Mouse (Mus musculus): ENCODE results near the gene Rnh1. TPM values are rescaled to one million over a fixed set of nuclear protein-coding genes. Genes with fewer than 3 reads are reported as not detected.

Rnh1 gene
- polyA plus RNA-seq, 1 experiment from 2014 or later, result 165 TPM

- 12% methylated on average over 7 of the region's 7 CpGs for WGBS
- H3K4me2 ChIP-seq (replicated peaks; ENCODE audit: low read depth, low read length), result peak overlapping the region; percentile 52
- H3K4me3 ChIP-seq (ENCODE audit: low read depth, low read length), result peak overlapping the region; percentile 43
- H3K27me3 ChIP-seq (ENCODE audit: control insufficient read depth, insufficient read depth, low read length), result no peaks in the 10 kb centered on the region
- H3K4me1 ChIP-seq (ENCODE audit: control insufficient read depth, insufficient read depth, low read length), result peaks cover 16% of the 10 kb centered on the region
- H3K9me3 ChIP-seq (ENCODE audit: control insufficient read depth, low read depth, low read length), result no peaks in the 10 kb centered on the region
- 0 out of 2 replicates have a peak, but pooled peaks have one; percentile 1 for ATAC-seq (ENCODE audit: insufficient number of reproducible peaks, insufficient read depth, low FRiP score, low read depth)
- H3K9ac ChIP-seq (replicated peaks; ENCODE audit: low read depth, low read length), result peak overlapping the region; percentile 57
- H3K36me3 ChIP-seq (ENCODE audit: control insufficient read depth, insufficient read depth, low read length), result peaks cover 28% of the 10 kb centered on the region
- peak overlapping the region; percentile 61 for H3K27ac ChIP-seq (ENCODE audit: low read length)
Measured at GRCm38 (mm10) chr7:141167901-141168517, 4.6 kb downstream of the Rnh1 start.

GRCm38 (mm10) chr7:141164850-141165249 is 7.8 kb downstream of the Rnh1 start:
- no peaks in the 10 kb centered on the region for H3K9me3 ChIP-seq (ENCODE audit: control insufficient read depth, low read depth, low read length)
- WGBS, result 72% methylated on average over 6 of the region's 6 CpGs
- no peak overlapping the region for H3K4me2 ChIP-seq (replicated peaks; ENCODE audit: low read depth, low read length)
- H3K4me3 ChIP-seq (ENCODE audit: low read depth, low read length), result no peak overlapping the region
- peaks cover 57% of the 10 kb centered on the region for H3K36me3 ChIP-seq (ENCODE audit: control insufficient read depth, insufficient read depth, low read length)
- H3K27me3 ChIP-seq (ENCODE audit: control insufficient read depth, insufficient read depth, low read length), result no peaks in the 10 kb centered on the region
- no peak overlapping the region for H3K9ac ChIP-seq (replicated peaks; ENCODE audit: low read depth, low read length)
- H3K27ac ChIP-seq (ENCODE audit: low read length), result no peak overlapping the region
- H3K4me1 ChIP-seq (ENCODE audit: control insufficient read depth, insufficient read depth, low read length), result peaks cover 16% of the 10 kb centered on the region
- ATAC-seq (ENCODE audit: insufficient number of reproducible peaks, insufficient read depth, low FRiP score, low read depth), result peak; percentile 83

GRCm38 (mm10) chr7:141164397-141164796 is 8.3 kb downstream of the Rnh1 start:
- peaks cover 62% of the 10 kb centered on the region for H3K36me3 ChIP-seq (ENCODE audit: control insufficient read depth, insufficient read depth, low read length)
- H3K27ac ChIP-seq (ENCODE audit: low read length), result no peak overlapping the region
- H3K4me2 ChIP-seq (replicated peaks; ENCODE audit: low read depth, low read length), result no peak overlapping the region

GRCm38 (mm10) chr7:141155362-141155761 is 17.3 kb downstream of the Rnh1 start:
- Histone ChIP-seq H3K27me3 (ENCODE audit: control insufficient read depth, insufficient read depth, low read length) (no peaks in the 10 kb centered on the region), H3K9ac (replicated peaks; ENCODE audit: low read depth, low read length) (no peak overlapping the region), H3K27ac (ENCODE audit: low read length) (no peak overlapping the region), H3K4me1 (ENCODE audit: control insufficient read depth, insufficient read depth, low read length) (no peaks in the 10 kb centered on the region), H3K4me3 (ENCODE audit: low read depth, low read length) (no peak overlapping the region), H3K9me3 (ENCODE audit: control insufficient read depth, low read depth, low read length) (no peaks in the 10 kb centered on the region), H3K4me2 (replicated peaks; ENCODE audit: low read depth, low read length) (no peak overlapping the region), H3K36me3 (ENCODE audit: control insufficient read depth, insufficient read depth, low read length) (peaks cover 35% of the 10 kb centered on the region)
- WGBS, result 84% methylated on average over 9 of the region's 9 CpGs
- ATAC-seq (ENCODE audit: insufficient number of reproducible peaks, insufficient read depth, low FRiP score, low read depth), result no peak

More at GRCm38 (mm10) chr7:141164397-141164796, 8.3 kb downstream of the Rnh1 start:
- no peak overlapping the region for H3K9ac ChIP-seq (replicated peaks; ENCODE audit: low read depth, low read length)
- peaks cover 11% of the 10 kb centered on the region for H3K4me1 ChIP-seq (ENCODE audit: control insufficient read depth, insufficient read depth, low read length)
- H3K27me3 ChIP-seq (ENCODE audit: control insufficient read depth, insufficient read depth, low read length), result no peaks in the 10 kb centered on the region
- no peak overlapping the region for H3K4me3 ChIP-seq (ENCODE audit: low read depth, low read length)
- WGBS, result 93% methylated on average over 7 of the region's 7 CpGs
- ATAC-seq (ENCODE audit: insufficient number of reproducible peaks, insufficient read depth, low FRiP score, low read depth), result no peak
- H3K9me3 ChIP-seq (ENCODE audit: control insufficient read depth, low read depth, low read length), result no peaks in the 10 kb centered on the region

GRCm38 (mm10) chr7:141148639-141149038 is 24.0 kb downstream of the Rnh1 start:
- H3K9ac ChIP-seq (replicated peaks; ENCODE audit: low read depth, low read length), result no peak overlapping the region
- 64% methylated on average over 4 of the region's 4 CpGs for WGBS
- no peak overlapping the region for H3K27ac ChIP-seq (ENCODE audit: low read length)
- no peaks in the 10 kb centered on the region for H3K4me1 ChIP-seq (ENCODE audit: control insufficient read depth, insufficient read depth, low read length)
- H3K4me2 ChIP-seq (replicated peaks; ENCODE audit: low read depth, low read length), result no peak overlapping the region
- no peak for ATAC-seq (ENCODE audit: insufficient number of reproducible peaks, insufficient read depth, low FRiP score, low read depth)
- no peaks in the 10 kb centered on the region for H3K27me3 ChIP-seq (ENCODE audit: control insufficient read depth, insufficient read depth, low read length)
- H3K4me3 ChIP-seq (ENCODE audit: low read depth, low read length), result no peak overlapping the region
- peaks cover 26% of the 10 kb centered on the region for H3K36me3 ChIP-seq (ENCODE audit: control insufficient read depth, insufficient read depth, low read length)
- H3K9me3 ChIP-seq (ENCODE audit: control insufficient read depth, low read depth, low read length), result no peaks in the 10 kb centered on the region

GRCm38 (mm10) chr7:141147044-141147443 is 25.6 kb downstream of the Rnh1 start:
- peaks cover 23% of the 10 kb centered on the region for H3K36me3 ChIP-seq (ENCODE audit: control insufficient read depth, insufficient read depth, low read length)

GRCm38 (mm10) chr7:141146043-141146595 is 26.5 kb downstream of the Rnh1 start:
- Histone ChIP-seq H3K4me3 (ENCODE audit: low read depth, low read length) (no peak overlapping the region), H3K9me3 (ENCODE audit: control insufficient read depth, low read depth, low read length) (no peaks in the 10 kb centered on the region), H3K4me1 (ENCODE audit: control insufficient read depth, insufficient read depth, low read length) (no peaks in the 10 kb centered on the region), H3K27ac (ENCODE audit: low read length) (no peak overlapping the region), H3K4me2 (replicated peaks; ENCODE audit: low read depth, low read length) (no peak overlapping the region), H3K36me3 (ENCODE audit: control insufficient read depth, insufficient read depth, low read length) (peaks cover 14% of the 10 kb centered on the region; the same call in 1 of the 2 replicates), H3K27me3 (ENCODE audit: control insufficient read depth, insufficient read depth, low read length) (no peaks in the 10 kb centered on the region), H3K9ac (replicated peaks; ENCODE audit: low read depth, low read length) (no peak overlapping the region)
- WGBS, result 91% methylated on average over 12 of the region's 12 CpGs
- no peak for ATAC-seq (ENCODE audit: insufficient number of reproducible peaks, insufficient read depth, low FRiP score, low read depth)

More at GRCm38 (mm10) chr7:141147044-141147443, 25.6 kb downstream of the Rnh1 start:
- whole genome bisulfite sequencing, result 81% methylated on average over 6 of the region's 6 CpGs
- Histone ChIP-seq H3K9ac (replicated peaks; ENCODE audit: low read depth, low read length) (no peak overlapping the region), H3K9me3 (ENCODE audit: control insufficient read depth, low read depth, low read length) (no peaks in the 10 kb centered on the region), H3K4me2 (replicated peaks; ENCODE audit: low read depth, low read length) (no peak overlapping the region), H3K4me3 (ENCODE audit: low read depth, low read length) (no peak overlapping the region), H3K27me3 (ENCODE audit: control insufficient read depth, insufficient read depth, low read length) (no peaks in the 10 kb centered on the region), H3K27ac (ENCODE audit: low read length) (no peak overlapping the region), H3K4me1 (ENCODE audit: control insufficient read depth, insufficient read depth, low read length) (no peaks in the 10 kb centered on the region)
- no peak for ATAC-seq (ENCODE audit: insufficient number of reproducible peaks, insufficient read depth, low FRiP score, low read depth)

- peaks cover 14% of the 10 kb centered on the region; the same call in 1 of the 2 replicates for H3K36me3 ChIP-seq (ENCODE audit: control insufficient read depth, insufficient read depth, low read length)
- WGBS, result 79% methylated on average over 1 of the region's 1 CpGs
- H3K27ac ChIP-seq (ENCODE audit: low read length), result no peak overlapping the region
- ATAC-seq (ENCODE audit: insufficient number of reproducible peaks, insufficient read depth, low FRiP score, low read depth), result no peak
- H3K4me3 ChIP-seq (ENCODE audit: low read depth, low read length), result no peak overlapping the region
- H3K9ac ChIP-seq (replicated peaks; ENCODE audit: low read depth, low read length), result no peak overlapping the region
- no peaks in the 10 kb centered on the region for H3K27me3 ChIP-seq (ENCODE audit: control insufficient read depth, insufficient read depth, low read length)
- H3K9me3 ChIP-seq (ENCODE audit: control insufficient read depth, low read depth, low read length), result no peaks in the 10 kb centered on the region
- no peak overlapping the region for H3K4me2 ChIP-seq (replicated peaks; ENCODE audit: low read depth, low read length)
- H3K4me1 ChIP-seq (ENCODE audit: control insufficient read depth, insufficient read depth, low read length), result no peaks in the 10 kb centered on the region
Measured at GRCm38 (mm10) chr7:141145403-141145802, 27.3 kb downstream of the Rnh1 start.

All from stomach, embryonic 14.5 days (tissue).